Mouse (Mus musculus) right cerebral cortex, adult 2 months (tissue): ENCODE measurements around the gene D17H6S53E.

ENCODE experiments used
- DNase-seq, 2 experiments: peaks; one replicate each; pipeline ENCODE4 v3.0.0; 2021 to 2022; ENCODE audit warnings: low spot score in 2 of 2

D17H6S53E gene

GRCm38 (mm10) chr17:35132174-35132560 is 6.0 kb downstream of the D17H6S53E start:
- no peak for DNase-seq

GRCm38 (mm10) chr17:35133517-35133916 is 7.3 kb downstream of the D17H6S53E start:
- DNase-seq = no peak

- DNase-seq = peak; percentile 91 to 95
These were observed 8.8 kb downstream of the D17H6S53E start, which contains the start of gene Bag6 for GRCm38 (mm10) chr17:35134801-35135590. Bag6 (plus strand) TSS chr17:35135178.

DNA sequence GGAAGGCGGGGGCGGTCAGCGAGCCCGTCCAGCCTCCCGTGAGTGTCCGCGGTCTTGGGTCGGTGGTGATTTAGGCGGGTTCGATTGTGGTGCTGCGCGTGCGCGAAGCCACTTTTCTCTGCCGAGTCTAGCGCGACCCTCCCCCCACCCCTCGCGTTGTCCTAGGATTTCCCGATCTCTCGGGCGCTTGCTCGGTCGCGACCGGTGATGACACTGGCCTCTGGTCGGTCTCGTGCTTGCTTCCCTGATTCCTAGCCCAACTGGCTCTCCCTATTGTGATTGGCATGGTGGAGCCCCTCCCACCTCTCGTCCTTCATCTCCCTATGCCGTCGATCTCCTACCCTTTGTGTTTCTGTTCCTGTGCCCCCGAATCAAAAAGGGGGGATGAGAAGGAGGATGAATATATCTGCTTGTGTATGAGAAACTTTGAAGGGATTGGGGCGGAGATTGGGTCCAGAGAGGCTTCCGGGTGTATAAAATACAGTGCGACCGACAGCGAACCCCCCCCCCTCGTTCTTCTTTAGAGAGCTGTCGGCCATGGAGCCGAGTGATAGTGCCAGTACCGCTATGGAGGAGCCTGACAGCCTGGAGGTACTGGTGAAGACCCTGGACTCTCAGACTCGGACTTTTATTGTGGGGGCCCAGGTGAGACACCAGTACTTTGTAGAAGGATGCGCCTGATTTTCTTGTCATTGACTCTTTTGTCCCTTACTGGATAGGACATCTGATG is 9.6 kb downstream of the D17H6S53E start:
- no peak for DNase-seq

GRCm38 (mm10) chr17:35139269-35139668 is 13.1 kb downstream of the D17H6S53E start:
- no peak for DNase-seq

DNA sequence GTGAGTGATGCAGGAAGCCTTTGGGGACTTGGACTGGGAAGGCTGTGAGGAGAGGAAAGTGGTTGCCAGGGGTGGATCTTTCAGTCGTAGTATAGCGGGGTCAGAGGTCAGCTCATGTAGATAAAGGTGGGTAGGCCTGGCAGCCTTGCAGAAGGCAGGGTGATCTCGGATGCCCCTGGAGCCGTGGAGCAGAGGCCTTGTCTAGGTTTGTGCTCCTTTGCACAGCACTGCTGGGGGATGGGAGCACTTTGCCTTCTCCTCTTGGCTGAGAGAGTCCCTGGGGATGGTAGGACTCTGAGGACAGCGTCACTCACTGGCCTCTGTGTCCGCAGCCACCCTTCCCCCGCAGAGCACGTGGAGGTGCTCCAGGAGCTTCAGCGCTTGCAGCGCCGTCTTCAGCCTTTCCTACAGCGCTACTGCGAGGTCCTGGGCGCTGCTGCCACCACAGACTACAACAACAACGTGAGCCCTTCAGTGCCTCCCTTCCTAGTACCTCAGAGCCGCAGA is 14.4 kb downstream of the D17H6S53E start:
- DNase-seq = no peak

DNA sequence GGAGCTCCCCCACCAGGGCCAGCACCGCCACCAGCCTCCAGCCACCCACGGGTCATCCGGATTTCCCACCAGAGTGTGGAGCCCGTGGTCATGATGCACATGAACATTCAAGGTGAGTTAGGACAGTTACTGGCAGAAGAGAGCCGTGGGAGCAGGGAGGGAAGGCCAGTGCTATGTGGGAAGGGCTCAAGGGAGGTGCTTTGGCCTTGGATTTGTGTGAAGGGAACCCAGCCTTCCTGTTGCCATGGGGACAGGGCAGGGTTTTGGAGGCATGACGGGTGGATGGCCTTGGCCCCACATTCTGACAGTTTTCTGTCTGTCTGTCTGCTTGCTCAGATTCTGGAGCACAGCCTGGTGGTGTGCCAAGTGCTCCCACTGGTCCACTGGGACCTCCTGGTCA is 15.8 kb downstream of the D17H6S53E start:
- DNase-seq = no peak

- DNase-seq = no peak
These were observed 20.0 kb downstream of the D17H6S53E start for GRCm38 (mm10) chr17:35146139-35146538.

GRCm38 (mm10) chr17:35147348-35147747 is 21.2 kb downstream of the D17H6S53E start:
- no peak for DNase-seq

GRCm38 (mm10) chr17:35147922-35148639 is 21.9 kb downstream of the D17H6S53E start:
- DNase-seq = no peak

DNA sequence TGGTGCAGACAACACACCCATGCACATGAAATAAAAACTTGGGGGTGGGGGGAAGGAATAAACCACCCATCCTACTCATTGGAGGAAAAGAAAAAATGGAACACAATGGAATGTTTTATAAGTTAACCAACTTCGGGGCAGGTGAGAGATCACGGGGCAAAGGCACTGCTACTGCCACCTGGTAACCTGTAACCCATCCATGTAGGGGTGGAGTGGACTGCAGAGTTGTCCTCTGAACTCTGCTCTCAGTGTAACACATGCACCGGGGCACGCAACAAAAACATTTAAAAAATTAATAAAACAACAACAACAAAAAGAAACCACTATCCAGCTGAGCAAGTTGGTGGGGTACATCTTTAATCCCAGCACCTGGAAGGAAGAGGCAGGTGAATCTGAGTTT is 25.9 kb downstream of the D17H6S53E start:
- DNase-seq = no peak

DNA sequence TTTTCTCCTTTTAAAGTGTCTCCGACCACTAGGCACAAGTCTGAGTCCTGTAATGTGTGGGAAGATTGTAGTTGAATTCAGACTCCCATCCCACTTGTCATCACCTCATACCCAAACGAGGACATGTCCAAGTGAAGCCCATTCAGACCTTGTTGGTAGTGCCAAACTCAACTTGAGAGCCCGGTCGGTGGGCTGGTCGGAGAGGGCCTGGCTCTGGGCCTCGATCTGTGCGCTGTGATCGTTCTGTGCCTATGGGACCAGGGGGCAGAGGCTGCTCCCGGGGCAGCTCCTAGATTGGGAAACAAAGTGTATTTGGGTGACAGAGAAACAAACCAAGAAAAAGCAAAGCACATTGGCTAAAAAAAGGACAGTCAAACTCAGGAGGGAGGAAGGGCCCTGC is 26.9 kb downstream of the D17H6S53E start:
- DNase-seq = no peak

DNA sequence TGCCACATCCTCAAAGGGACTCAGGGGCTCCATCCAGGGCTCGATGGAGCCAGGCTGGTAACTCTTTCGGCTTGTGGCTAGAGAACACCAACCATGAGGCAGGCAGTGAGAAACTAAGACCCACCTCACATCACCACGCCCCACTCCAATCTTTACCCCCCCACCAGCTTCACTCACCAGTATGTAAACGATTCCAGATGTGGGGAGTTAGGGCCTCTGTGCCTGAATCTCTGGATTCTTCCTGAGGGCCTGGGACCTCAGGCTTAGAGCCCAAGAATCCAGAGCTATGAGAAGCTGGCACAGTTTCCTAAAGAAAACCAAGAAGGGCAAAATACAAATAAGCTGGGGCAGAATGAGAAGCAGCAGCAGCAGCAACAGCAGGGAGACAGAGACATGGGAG is 27.8 kb downstream of the D17H6S53E start:
- DNase-seq = no peak

GRCm38 (mm10) chr17:35154616-35155015 is 28.4 kb downstream of the D17H6S53E start:
- no peak for DNase-seq

DNA sequence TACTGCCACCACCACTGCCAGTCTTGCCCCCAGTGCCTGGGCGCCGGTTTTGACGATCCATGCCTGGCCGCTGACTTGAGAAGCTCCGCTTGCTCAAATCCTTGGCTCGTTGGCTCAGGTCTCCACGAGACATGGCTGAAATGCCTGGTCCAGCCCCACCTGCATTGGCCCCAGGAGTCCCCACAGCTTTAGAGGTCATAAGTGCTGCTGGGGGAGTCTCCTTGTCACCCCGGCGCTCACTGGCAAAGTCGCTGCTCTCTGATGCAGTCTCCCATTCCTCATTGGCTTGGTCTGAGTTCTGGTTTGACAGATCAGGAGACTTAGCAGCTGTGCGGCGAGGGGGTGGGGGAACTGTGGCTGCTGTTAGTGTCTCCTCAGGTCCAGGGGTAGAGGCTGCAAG is 29.3 kb downstream of the D17H6S53E start:
- no peak for DNase-seq

DNA sequence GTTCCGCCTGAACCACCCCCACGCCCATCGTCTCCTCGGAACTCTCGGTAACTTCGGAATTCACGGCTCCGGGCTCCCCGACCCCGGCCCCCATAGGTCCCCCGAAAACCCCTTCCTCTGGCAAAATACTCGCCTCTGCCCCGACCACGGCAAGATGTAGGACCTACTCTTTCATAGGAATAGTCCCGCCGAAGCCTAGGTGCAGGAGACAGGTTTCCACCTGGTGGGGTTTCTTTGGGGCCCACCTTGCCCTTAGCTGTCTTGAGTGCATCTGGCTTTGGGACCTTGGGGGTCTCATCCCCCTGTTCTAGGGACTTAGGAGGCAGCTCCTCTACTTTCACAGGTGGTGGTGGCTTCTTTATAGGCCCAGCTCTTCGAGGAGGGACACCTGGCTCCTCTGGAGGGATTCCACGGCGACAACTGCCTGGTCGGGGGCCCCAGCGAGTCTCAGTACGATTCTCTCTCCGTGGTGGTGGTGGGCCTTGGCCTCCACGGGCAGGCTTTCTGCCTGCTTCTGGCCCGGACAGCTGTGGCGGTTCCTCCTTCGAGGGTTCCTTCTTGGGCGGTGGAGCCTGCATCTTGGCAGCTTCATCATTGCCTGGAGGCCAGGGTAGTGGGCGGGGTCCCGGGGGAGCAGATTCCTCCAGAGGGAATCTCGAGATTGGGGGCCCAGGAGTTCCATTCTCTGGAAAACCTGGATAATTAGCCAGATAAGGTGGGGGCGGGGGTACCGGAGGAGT is 30.5 kb downstream of the D17H6S53E start:
- no peak for DNase-seq

DNA sequence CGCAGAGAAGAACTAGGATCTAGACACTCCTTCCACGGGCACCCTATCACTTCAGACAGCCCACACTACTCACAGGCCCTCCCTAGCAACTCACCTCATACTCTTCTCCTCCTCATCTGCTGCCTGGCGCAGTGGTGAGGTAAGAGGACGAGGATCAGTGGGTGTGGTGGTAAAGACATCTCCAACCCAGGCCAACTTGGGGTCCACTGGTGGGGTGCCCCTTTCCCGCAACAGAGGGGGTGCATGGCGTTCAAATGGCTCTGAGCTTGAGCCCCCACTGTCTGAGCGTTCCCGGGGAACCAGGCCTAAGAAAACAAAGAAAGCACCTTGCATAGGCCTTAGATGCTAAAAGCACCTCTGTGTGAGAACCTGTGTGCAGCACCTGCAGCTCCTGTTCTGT is 31.1 kb downstream of the D17H6S53E start:
- DNase-seq = no peak

DNA sequence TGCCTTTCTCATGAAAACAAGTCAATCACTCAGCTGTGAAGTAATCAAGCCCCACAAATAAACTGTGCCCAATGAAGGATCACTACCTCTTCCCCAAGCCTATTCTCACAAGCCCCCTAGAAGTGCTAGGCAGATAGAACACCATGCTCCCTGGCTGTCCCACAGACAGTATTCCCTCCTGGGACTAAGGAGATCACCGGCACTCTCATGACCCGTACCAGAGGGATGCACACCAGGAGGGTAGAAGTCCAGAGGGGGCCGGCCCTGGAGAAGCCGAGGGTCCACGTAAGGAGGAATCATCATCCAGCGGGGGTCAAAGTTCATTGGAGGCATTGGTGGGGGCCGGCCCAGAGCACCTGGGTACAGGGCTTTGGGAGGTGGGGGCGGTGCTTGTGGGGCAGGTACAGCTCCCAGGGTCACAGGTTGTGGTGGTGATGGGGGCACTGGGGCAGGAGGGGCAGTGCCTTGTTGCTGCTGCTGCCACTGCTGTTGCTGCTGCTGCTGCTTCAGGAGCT is 31.5 kb downstream of the D17H6S53E start:
- DNase-seq = no peak

DNA sequence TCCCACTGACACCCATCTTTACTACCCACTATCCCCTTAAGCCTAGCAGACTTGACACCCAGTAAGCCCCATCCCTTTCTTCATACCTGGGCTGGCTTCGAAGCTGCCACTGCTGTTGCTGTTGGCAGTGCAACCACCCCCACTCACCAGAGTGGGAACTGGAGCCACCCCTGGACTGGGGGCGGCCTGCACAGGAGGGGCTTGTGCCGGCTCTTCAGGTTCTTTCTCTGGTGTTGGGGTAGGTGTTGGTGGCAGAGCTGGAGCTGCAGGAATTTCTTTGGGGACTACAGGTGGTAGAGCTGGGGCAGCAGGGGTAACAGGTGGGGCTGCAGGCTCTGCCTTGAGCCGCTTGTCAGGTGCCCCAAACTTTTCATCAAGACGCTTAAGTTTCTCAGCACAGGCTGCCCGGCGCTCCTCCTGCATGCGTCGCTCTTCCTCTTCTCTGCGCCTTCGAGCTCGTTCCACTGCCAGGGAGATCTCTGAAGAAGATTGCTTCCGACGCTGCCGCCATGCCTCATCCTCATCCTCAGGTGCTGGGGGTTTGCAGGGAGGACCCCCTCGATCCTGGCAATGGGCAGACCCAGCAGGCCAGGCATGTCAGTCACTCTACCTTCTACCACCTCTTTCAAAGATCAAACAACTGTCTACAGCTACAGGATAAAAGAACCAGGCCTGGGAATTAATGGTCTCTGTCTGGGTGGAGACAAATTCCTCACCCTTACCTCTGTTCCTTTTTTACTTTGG is 32.8 kb downstream of the D17H6S53E start:
- no peak for DNase-seq

DNA sequence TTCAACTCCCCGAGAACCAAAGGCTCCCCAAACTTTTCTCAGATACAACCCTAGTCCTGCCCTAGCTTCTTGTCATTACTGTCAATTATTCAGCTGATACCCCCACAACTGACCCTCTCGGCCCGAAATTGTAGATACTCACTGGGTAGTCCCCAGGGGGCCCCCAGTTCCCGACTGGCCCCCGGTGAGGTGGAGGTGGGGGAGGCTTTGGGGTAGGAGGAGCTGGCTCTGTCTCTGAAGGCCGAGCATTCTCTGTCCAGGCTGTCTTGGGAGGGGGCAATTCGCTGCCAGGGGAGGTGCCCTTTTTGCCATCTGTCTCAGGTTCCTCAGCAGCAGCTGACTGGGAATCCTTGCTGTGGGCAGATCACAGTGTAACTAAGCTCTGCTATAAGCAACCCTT is 33.5 kb downstream of the D17H6S53E start:
- no peak for DNase-seq

- no peak for DNase-seq
These were observed 35.2 kb downstream of the D17H6S53E start for GRCm38 (mm10) chr17:35161421-35161820.
